Comparison of ENCODE assay signal across 8 mouse cellular contexts in genomic region chr11:31872546-31873261, GRCm38 (mm10). TPM values are rescaled to one million over a fixed set of nuclear protein-coding genes. Genes with fewer than 3 reads are reported as not detected.
DNase-seq lines count a peak whose midpoint lies in the region; ATAC-seq and TF ChIP-seq lines count a peak whose summit lies in the region.

No protein-coding gene starts in this region.

- no peaks in the 10 kb centered on the region for H3K9me3 ChIP-seq in limb, embryonic 15.5 days

- no peak for TF ChIP-seq POLR2A in olfactory bulb, adult 2 months (IDR thresholded peaks at IDR 0.05; ENCODE audit: insufficient read depth, low read depth, low read length)

- H3K4me1 ChIP-seq in limb, embryonic 15.5 days, result peaks cover 17% of the 10 kb centered on the region
- H3K4me1 ChIP-seq in olfactory bulb, adult 2 months (ENCODE audit: control insufficient read depth, insufficient read depth, low read length), result no peaks in the 10 kb centered on the region

- DNase-seq in ovary, adult 18-20 months (ENCODE audit: low spot score), result peak; percentile 5
- DNase-seq in ovary, postnatal 14 days (ENCODE audit: low spot score), result no peak
- DNase-seq in cerebellum, adult 9-10 months, result peak; percentile 58
- DNase-seq in gastrocnemius, postnatal 10 days, result peak; percentile 16
- peak; percentile 55 for DNase-seq in kidney, adult 18-20 months
- DNase-seq in natural killer cell, adult 2 months (ENCODE audit: low spot score in 2 of 2), result no peak

- ATAC-seq in limb, embryonic 15.5 days (ENCODE audit: insufficient number of reproducible peaks, low FRiP score, low TSS enrichment, low read depth), result no peak

- peak overlapping the region; percentile 42 for H3K4me2 ChIP-seq in limb, embryonic 15.5 days

- no peak overlapping the region for H3K27ac ChIP-seq in limb, embryonic 15.5 days
- H3K27ac ChIP-seq in olfactory bulb, adult 2 months (ENCODE audit: insufficient read depth, low read depth, low read length), result peak overlapping the region; percentile 13

- H3K27me3 ChIP-seq in limb, embryonic 15.5 days, result no peaks in the 10 kb centered on the region; the same call in 1 of the 2 replicates

- peak overlapping the region; percentile 26 for H3K4me3 ChIP-seq in limb, embryonic 15.5 days
- peak overlapping the region; percentile 64 for H3K4me3 ChIP-seq in olfactory bulb, adult 2 months (ENCODE audit: insufficient read depth, low read depth, low read length)

- 50% methylated on average over 15 of the region's 15 CpGs for WGBS in limb, embryonic 15.5 days
- WGBS in olfactory bulb, adult 2 months, result 3% methylated on average over 15 of the region's 15 CpGs

- no peaks in the 10 kb centered on the region for H3K36me3 ChIP-seq in limb, embryonic 15.5 days

- TF ChIP-seq CTCF in olfactory bulb, adult 2 months (IDR thresholded peaks at IDR 0.05; ENCODE audit: insufficient read depth, low read depth, low read length), result no peak

- H3K9ac ChIP-seq in limb, embryonic 15.5 days, result 0 out of 2 replicates have a peak overlapping the region, but pooled peaks have one; percentile 7

RNA-seq across cellular contexts. Expression of gene Cpeb4, which starts 0.7 kb away (rescaled TPM):
- total RNA-seq in gastrocnemius, postnatal 10 days (2021), result 10 to 100 TPM; 75.9 to 76.8 TPM
- 2.9 and 3.2 TPM in 2 replicates for polyA plus RNA-seq in limb, embryonic 15.5 days (2015; fragmentation: Nextera tagmentation; extraction: Ambion mirVana)
- polyA plus RNA-seq in olfactory bulb, adult 2 months (2012; ENCODE audit: insufficient read depth, insufficient read length, low replicate concordance, missing spikeins), result not detected in 2 replicates

Comparison
In these comparisons a context has a peak if more than half of its experiments do, and no peak if none do; other contexts are left out.
1. DNase-seq: peak in ovary, adult 18-20 months (single experiment), cerebellum, adult 9-10 months (single experiment), gastrocnemius, postnatal 10 days (single experiment) and kidney, adult 18-20 months (single experiment); none in ovary, postnatal 14 days (single experiment) and natural killer cell, adult 2 months (0 of 2).